Mouse (Mus musculus) hindbrain, embryonic 13.5 days (tissue): ENCODE data around the gene Fam169b. TPM values are rescaled to one million over a fixed set of nuclear protein-coding genes. Genes with fewer than 3 reads are reported as not detected.
A peak's percentile ranks its signal among the peaks of the same experiment; 100 is the strongest.

ENCODE experiments used
- ATAC-seq: fragments of 200-750 bp; cut with Nextera tagmentation; 2 replicates; pipeline ENCODE4 v1.8.0; 2017; ENCODE audit warnings: moderate TSS enrichment; ENCODE audit not compliant: low FRiP score
- H3K27ac ChIP-seq: fragments of 300-500 bp; sonication (generic); 2 replicates; pipeline ENCODE4 v1.5.1; 2015; ENCODE audit warnings: inconsistent platforms, mild to moderate bottlenecking, moderate library complexity
- H3K27me3 ChIP-seq: fragments of 300-500 bp; sonication (generic); 2 replicates; pipeline ENCODE4 v1.6.1; 2015; ENCODE audit warnings: mild to moderate bottlenecking, inconsistent platforms
- H3K36me3 ChIP-seq: fragments of 300-500 bp; sonication (generic); 2 replicates; pipeline ENCODE4 v1.6.1; 2015; ENCODE audit warnings: mild to moderate bottlenecking, inconsistent platforms
- H3K4me1 ChIP-seq: fragments of 300-500 bp; sonication (generic); replicated peaks from 2 replicates; pipeline ENCODE4 v1.6.1; 2015; ENCODE audit warnings: inconsistent platforms
- H3K4me2 ChIP-seq: fragments of 300-500 bp; sonication (generic); 2 replicates; pipeline ENCODE4 v1.6.1; 2015; ENCODE audit warnings: inconsistent platforms, mild to moderate bottlenecking, moderate library complexity
- H3K4me3 ChIP-seq: fragments of 300-500 bp; sonication (generic); 2 replicates; pipeline ENCODE4 v1.5.1; 2015; ENCODE audit warnings: mild to moderate bottlenecking, inconsistent platforms
- H3K9ac ChIP-seq: fragments of 300-500 bp; sonication (generic); 2 replicates; pipeline ENCODE4 v1.6.1; 2015; ENCODE audit warnings: mild to moderate bottlenecking, inconsistent platforms
- H3K9me3 ChIP-seq: fragments of 300-500 bp; sonication (generic); 2 replicates; pipeline ENCODE4 v1.6.1; 2016; ENCODE audit warnings: inconsistent platforms
- WGBS: fragments of 180-500 bp; shearing (Covaris S2); methylation state at CpG from one replicate; pipeline ENCODE4 v1.1.7; 2015; 5-methylcytosine and 5-hydroxymethylcytosine counted together
- polyA plus RNA-seq: library from polyadenylated mRNA; unstranded; fragments of >200 nt; fragmentation: Nextera tagmentation; extraction: Ambion mirVana; gene quantifications from 2 replicates; pipeline ENCODE4 v1.2.1, GENCODE M21; 2015

Gene Fam169b
- polyA plus RNA-seq, 1 experiment from 2014 or later = 0.14 TPM

DNA sequence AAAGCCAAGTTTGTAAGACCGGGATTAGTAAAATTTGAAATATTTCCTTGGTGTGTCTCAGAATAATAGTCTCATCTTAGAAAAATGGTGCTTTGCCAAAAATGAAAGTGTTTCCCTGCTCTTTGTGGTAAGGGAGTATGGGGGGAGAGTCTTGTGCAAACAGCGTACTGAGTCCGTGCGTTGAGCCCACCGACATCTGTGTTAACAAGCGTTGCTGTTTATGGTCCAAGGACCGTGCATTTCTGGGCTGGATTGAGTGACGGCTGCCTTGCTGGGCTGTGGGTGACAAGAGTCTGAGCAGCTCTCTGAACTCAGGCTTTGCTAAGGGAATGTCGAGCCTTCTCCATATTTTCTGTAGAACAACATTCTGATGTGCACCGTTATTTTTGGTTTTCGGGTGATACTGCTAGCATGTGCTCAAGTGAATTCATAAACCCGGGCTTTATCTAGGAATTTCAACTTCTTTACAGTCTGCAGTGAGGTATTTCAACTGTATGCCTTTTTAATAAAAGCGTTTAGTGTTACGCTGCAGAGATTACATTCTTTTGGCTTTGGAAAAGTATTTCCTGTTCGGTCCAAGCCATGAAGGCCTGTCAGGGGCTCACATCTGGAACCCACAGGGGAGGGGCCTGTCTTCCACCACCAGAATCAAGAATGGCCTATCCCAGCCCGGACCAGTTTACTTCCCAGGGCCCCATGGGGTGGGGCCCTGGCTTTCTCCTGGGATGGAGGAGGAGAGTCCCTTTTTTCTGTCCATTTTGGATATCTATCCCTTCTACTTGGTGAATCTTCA is 20.6 kb downstream of the Fam169b start:
- Histone ChIP-seq H3K9ac (no peak overlapping the region), H3K4me2 (no peak overlapping the region), H3K9me3 (no peaks in the 10 kb centered on the region), H3K4me3 (no peak overlapping the region), H3K36me3 (no peaks in the 10 kb centered on the region), H3K27me3 (no peaks in the 10 kb centered on the region), H3K27ac (no peak overlapping the region), H3K4me1 (no peaks in the 10 kb centered on the region)
- WGBS = 79% methylated on average over 16 of the region's 16 CpGs
- no peak for ATAC-seq

DNA sequence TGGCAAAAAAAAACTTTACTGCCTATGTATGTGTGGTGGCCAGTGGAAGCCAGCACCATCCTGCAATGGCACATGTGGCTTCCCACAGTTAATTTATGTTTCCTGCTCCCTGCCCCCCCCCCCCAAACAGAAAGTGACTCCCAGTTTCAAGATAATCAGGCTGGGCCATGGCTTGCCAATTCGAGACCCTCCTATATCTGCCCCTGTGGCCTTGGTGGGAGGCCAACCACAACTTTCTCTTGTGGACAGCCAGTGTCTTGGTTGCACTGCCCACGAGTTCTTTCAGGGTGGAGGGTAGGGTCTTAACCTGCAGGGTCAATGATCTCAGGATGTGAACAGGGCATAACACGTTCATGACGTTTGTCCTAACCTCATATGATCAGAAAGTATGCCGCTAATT is 22.8 kb downstream of the Fam169b start:
- Histone ChIP-seq H3K27ac (no peak overlapping the region), H3K27me3 (no peaks in the 10 kb centered on the region), H3K4me3 (no peak overlapping the region), H3K4me2 (no peak overlapping the region), H3K4me1 (no peaks in the 10 kb centered on the region), H3K36me3 (no peaks in the 10 kb centered on the region), H3K9ac (no peak overlapping the region), H3K9me3 (no peaks in the 10 kb centered on the region)
- ATAC-seq = no peak
- 90% methylated on average over 5 of the region's 5 CpGs for WGBS

- H3K27ac ChIP-seq = no peak overlapping the region
- H3K27me3 ChIP-seq = no peaks in the 10 kb centered on the region
- no peak overlapping the region for H3K4me3 ChIP-seq
- H3K4me1 ChIP-seq = no peaks in the 10 kb centered on the region
- no peak overlapping the region for H3K4me2 ChIP-seq
- H3K36me3 ChIP-seq = no peaks in the 10 kb centered on the region
- no peak for ATAC-seq
- 88% methylated on average over 13 of the region's 13 CpGs for WGBS
- H3K9ac ChIP-seq = no peak overlapping the region
- H3K9me3 ChIP-seq = no peaks in the 10 kb centered on the region
Measured at GRCm38 (mm10) chr7:68298381-68299076, 24.9 kb downstream of the Fam169b start.

DNA sequence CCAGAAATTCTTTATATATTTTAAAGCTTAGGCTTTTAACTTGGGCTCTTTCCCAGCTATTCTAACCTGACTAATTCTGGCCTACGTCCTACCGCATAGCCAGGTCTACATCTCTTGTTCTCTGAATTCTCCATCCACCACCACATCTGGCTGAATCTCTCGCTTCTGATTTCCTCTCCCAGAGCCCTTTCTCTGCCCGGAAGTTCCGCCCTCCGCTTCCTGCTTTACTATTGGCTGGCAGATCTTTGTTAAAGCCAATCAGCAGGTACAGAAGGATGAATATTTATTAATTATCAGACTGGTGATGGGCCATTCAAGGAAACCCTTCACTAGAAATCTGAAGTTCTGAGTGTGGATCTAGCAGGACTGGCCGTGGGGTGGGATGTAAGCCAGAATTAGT is 27.5 kb downstream of the Fam169b start:
- H3K9ac ChIP-seq = no peak overlapping the region
- H3K27me3 ChIP-seq = 0 out of 2 replicates have a peak, but pooled peaks cover 2% of the 10 kb centered on the region
- 86% methylated on average over 7 of the region's 7 CpGs for WGBS
- no peak overlapping the region for H3K4me3 ChIP-seq
- no peak for ATAC-seq
- H3K27ac ChIP-seq = no peak overlapping the region
- no peaks in the 10 kb centered on the region for H3K4me1 ChIP-seq
- H3K4me2 ChIP-seq = no peak overlapping the region
- no peaks in the 10 kb centered on the region for H3K9me3 ChIP-seq
- H3K36me3 ChIP-seq = no peaks in the 10 kb centered on the region

DNA sequence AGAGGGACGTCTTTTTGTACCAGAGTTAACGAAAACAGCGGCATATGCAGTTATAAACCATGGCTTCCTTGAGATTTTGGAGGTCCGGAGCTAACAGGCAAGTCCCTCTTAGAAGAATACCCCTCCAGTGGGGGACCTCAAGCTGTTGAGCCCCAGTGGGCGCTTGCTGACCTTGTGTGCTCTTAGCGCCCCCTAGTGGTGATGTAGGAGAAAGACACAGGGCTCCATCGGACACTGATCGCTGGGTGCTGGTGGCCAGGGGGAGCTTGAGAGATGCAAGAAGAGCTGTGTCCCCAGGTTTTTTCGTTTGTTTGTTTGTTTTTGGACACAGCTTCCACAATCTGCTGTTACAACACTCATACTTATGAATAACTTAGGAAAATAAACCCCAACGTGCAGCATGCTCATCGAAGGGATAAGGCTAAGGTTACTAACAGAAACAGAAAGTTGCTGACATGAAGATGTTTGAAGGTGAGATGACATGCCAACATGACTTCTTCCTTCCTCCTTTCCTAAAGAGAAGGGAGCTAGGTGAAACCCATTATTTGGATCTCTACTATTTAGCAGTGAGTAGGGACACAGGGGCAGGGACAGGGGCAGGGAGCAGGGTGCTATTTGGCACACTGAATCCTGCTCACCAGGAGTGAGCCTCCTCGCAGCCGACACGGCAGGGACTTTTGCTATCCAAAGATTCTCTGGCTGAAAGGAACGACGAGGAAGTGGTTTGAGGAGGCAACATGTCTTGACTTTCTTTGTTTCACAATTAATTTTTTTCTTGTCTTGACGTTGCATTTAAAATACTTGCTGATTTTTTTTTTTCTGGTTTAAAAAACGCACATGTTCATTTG is 29.2 kb downstream of the Fam169b start:
- Histone ChIP-seq H3K27me3 (0 out of 2 replicates have a peak, but pooled peaks cover 2% of the 10 kb centered on the region), H3K4me2 (no peak overlapping the region; the same call in 1 of the 2 replicates), H3K9ac (no peak overlapping the region), H3K27ac (no peak overlapping the region), H3K4me3 (no peak overlapping the region), H3K9me3 (no peaks in the 10 kb centered on the region), H3K36me3 (no peaks in the 10 kb centered on the region), H3K4me1 (no peaks in the 10 kb centered on the region)
- peak; percentile 83 for ATAC-seq
- 32% methylated on average over 18 of the region's 18 CpGs for WGBS

DNA sequence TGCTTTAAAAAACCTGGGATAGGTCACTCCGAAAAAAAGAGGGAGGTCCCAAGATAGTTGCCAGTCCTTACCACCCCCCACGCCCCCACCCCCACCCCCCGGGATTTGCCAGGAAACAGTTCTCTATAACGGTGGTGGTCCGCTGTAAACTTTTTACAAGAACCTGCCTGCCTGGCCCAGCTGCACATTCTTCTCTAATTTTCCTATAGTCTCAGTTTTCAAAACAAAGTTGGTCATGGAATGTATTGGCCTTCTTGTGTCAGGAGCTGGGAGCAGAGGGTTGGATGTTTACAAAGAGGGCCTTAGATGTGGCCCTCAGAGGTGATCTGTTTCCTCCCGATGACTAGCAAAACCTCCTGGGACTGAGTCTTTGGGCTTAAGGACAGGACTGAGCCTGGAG is 30.0 kb downstream of the Fam169b start:
- WGBS = 71% methylated on average over 6 of the region's 6 CpGs
- Histone ChIP-seq H3K4me3 (no peak overlapping the region), H3K27me3 (0 out of 2 replicates have a peak, but pooled peaks cover 2% of the 10 kb centered on the region), H3K9me3 (no peaks in the 10 kb centered on the region), H3K4me1 (no peaks in the 10 kb centered on the region), H3K9ac (no peak overlapping the region), H3K36me3 (no peaks in the 10 kb centered on the region), H3K27ac (no peak overlapping the region), H3K4me2 (no peak overlapping the region)
- no peak for ATAC-seq

DNA sequence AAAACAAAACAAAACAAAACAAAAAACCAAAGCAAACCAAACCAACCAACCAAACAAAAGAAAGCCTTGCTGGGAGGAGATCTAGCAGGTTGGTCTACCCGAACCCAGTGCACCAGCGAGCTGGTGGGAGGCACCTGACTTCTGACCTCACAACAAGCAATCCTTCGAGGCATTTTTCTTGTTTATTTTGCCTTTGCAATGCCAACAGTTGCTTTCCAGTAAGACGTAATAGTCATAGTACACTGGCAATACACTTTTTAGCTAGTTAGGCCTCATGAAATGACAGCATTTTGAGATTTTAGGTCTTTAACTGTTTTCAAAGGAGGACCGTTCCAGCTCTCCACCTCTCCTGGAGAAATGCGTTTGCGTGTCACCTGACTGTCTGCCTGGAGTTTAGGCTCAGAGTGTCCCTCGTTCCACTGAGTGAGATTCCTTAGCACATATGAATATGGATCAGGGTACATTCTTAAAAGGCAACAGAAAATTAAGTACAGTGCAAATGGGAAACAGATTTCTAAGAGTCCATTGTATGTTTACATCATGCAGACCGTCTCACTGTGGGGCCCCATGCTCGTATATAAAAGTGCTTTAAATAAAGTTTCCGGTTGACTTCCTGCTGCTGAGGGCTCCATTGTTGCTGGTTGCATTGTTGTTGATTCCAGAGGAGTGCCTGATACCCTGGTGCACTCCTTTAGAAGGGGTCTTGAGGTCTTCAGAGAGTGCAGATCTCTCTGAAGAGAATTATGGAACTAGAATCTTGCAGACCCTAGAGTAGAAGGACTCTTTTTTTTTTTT is 32.3 kb downstream of the Fam169b start:
- Histone ChIP-seq H3K9me3 (no peaks in the 10 kb centered on the region), H3K4me3 (no peak overlapping the region), H3K27me3 (0 out of 2 replicates have a peak, but pooled peaks cover 2% of the 10 kb centered on the region), H3K9ac (no peak overlapping the region), H3K36me3 (no peaks in the 10 kb centered on the region), H3K27ac (no peak overlapping the region), H3K4me1 (no peaks in the 10 kb centered on the region), H3K4me2 (no peak overlapping the region)
- ATAC-seq = no peak
- 43% methylated on average over 11 of the region's 11 CpGs for WGBS

DNA sequence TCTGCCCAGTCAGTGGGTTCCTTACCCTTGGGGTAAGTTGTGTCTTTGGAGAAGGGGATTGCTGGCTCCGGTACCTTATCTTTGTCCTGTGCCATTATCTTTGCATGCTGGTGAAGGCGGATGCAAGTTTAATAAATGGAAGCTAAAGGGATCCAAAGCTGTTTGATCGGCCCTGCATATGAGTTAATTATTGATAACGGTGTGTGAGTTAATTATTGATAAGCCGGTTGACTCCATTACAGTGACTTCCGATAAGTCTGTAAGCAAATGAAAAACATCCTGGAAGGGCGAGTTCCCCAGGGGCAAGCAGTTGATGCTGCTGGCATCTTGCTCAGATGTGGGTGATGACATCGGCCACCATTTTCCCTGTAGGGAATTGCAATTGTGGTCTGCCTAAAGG is 33.1 kb downstream of the Fam169b start:
- 93% methylated on average over 8 of the region's 8 CpGs for WGBS

GRCm38 (mm10) chr7:68311469-68311868 is 37.8 kb downstream of the Fam169b start:
- no peak overlapping the region for H3K9ac ChIP-seq
- no peak for ATAC-seq
- WGBS = 77% methylated on average over 6 of the region's 6 CpGs
- no peak overlapping the region for H3K4me2 ChIP-seq
- no peaks in the 10 kb centered on the region for H3K36me3 ChIP-seq
- no peak overlapping the region for H3K4me3 ChIP-seq
- no peak overlapping the region for H3K27ac ChIP-seq
- no peaks in the 10 kb centered on the region for H3K27me3 ChIP-seq
- no peaks in the 10 kb centered on the region for H3K9me3 ChIP-seq
- H3K4me1 ChIP-seq = no peaks in the 10 kb centered on the region

More for the DNA sequence above, 33.1 kb downstream of the Fam169b start:
- no peaks in the 10 kb centered on the region for H3K36me3 ChIP-seq
- H3K4me1 ChIP-seq = no peaks in the 10 kb centered on the region
- no peak overlapping the region for H3K4me2 ChIP-seq
- no peaks in the 10 kb centered on the region for H3K9me3 ChIP-seq
- no peak overlapping the region for H3K27ac ChIP-seq
- ATAC-seq = no peak
- H3K4me3 ChIP-seq = no peak overlapping the region
- H3K9ac ChIP-seq = no peak overlapping the region
- 0 out of 2 replicates have a peak, but pooled peaks cover 2% of the 10 kb centered on the region for H3K27me3 ChIP-seq

GRCm38 (mm10) chr7:68312395-68312794 is 38.8 kb downstream of the Fam169b start:
- 87% methylated on average over 5 of the region's 5 CpGs for WGBS

DNA sequence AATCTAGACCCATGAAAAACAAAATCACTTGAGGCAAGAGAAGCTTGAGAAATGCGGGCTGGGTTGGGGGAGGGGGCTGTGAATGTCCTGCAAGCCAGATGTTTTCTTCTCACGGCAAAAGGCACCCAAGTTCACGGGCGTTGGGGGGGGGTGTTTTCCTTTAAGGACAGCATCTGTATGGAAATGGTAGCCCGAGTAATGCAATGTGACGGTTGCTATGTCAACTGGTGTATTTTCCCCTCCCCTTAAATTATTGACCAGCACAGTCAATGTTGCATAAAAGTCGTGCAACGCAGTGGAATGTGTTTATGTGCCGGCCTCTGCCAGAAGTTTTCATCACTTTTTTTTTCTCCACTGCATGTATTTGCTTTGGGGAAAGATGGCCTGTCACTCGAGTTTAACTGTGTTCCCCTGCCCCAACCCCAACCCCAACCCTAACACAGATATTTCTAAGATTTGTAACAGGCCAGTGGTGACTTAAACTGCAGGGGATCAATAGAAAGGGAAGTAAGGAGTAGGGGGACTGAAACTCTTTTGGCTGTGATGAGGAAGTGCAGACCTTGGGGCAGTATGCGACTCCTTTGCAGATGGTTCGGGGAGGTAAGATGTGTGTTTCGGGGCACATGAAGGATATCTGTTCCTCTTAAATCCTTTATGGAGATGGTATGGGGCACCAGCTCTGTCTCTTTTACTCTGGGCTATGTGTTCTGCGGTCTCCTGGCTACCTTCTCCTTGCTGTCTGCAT is 39.6 kb downstream of the Fam169b start:
- Histone ChIP-seq H3K4me1 (no peaks in the 10 kb centered on the region), H3K9ac (no peak overlapping the region), H3K36me3 (no peaks in the 10 kb centered on the region), H3K27me3 (no peaks in the 10 kb centered on the region), H3K4me3 (no peak overlapping the region), H3K9me3 (no peaks in the 10 kb centered on the region), H3K27ac (no peak overlapping the region), H3K4me2 (no peak overlapping the region)
- WGBS = 68% methylated on average over 14 of the region's 14 CpGs
- no peak for ATAC-seq

More at GRCm38 (mm10) chr7:68312395-68312794, 38.8 kb downstream of the Fam169b start:
- no peaks in the 10 kb centered on the region for H3K36me3 ChIP-seq
- no peak overlapping the region for H3K4me3 ChIP-seq
- no peaks in the 10 kb centered on the region for H3K27me3 ChIP-seq
- H3K9ac ChIP-seq = no peak overlapping the region
- no peak overlapping the region for H3K4me2 ChIP-seq
- no peaks in the 10 kb centered on the region for H3K4me1 ChIP-seq
- H3K27ac ChIP-seq = no peak overlapping the region
- no peaks in the 10 kb centered on the region for H3K9me3 ChIP-seq
- ATAC-seq = no peak
